Mouse (Mus musculus) CH12.LX (cell line): ENCODE data around the gene Pbx2.

Experiments
- HCFC1 ChIP-seq: IDR thresholded peaks from 2 replicates; pipeline ENCODE4 v1.6.1; 2012; ENCODE audit warnings: low read depth, mild to moderate bottlenecking, inconsistent platforms, low read length, improper control_type of control experiment
- KAT2A ChIP-seq: IDR thresholded peaks from 2 replicates; pipeline ENCODE4 v1.6.1; 2012; ENCODE audit warnings: low read length, improper control_type of control experiment, inconsistent platforms; ENCODE audit not compliant: insufficient replicate concordance
- MAX ChIP-seq: IDR thresholded peaks from 2 replicates; pipeline ENCODE4 v1.6.1; 2011; ENCODE audit warnings: low read length, improper control_type of control experiment
- ZNF384 ChIP-seq: IDR thresholded peaks from 2 replicates; pipeline ENCODE4 v1.6.1; 2012; ENCODE audit warnings: low read depth, low read length, improper control_type of control experiment, inconsistent platforms

- TF ChIP-seq KAT2A (no peak), MAX (no peak), HCFC1 (no peak), ZNF384 (no peak)
Measured at GRCm38 (mm10) chr17:34632261-34632691, 41.2 kb downstream of the Pbx2 start.
